Mouse (Mus musculus): ENCODE results near the gene Prpf4b. TPM values are rescaled to one million over a fixed set of nuclear protein-coding genes. Genes with fewer than 3 reads are reported as not detected.
"Not testable (repeated sequence)": the region's sequence is repeated elsewhere in the genome, so short reads cannot be mapped to it uniquely, and the experiment has no call there.

Gene Prpf4b
- polyA plus RNA-seq, 1 experiment from 2014 or later, result 29.1 TPM

DNA sequence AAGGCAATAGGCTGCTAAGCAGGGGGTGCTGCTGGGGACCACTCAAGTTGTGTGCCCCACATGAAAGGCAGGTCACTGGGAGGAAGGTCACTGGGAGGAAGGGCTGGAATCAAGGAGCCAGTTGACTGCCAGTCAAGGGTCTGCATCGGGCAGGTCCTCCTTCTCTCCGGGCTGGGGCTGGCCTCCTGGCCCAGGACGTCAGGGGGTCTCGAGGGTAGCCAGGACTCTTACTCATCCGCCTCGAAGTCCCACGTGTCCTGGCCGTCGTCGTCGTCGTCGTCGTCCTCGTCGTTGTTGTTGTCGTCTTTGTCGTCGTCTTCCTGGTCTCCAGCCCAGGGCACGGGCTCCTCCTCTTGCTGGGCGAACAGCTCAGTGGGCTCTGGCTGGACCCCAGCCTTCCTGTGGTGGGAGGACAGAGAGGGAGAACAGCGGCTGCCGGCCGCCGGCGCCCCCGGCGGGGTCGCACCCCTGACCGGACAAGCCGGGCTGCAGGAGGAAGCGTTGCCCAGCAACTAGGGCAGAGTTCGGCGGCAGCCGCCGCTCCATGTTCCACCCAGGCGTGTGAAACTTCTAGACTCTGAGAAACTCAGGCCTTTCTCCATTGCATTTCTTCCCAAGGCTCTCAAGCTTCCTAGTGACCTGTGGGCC is 41.5 kb downstream of the Prpf4b start:
- H3K4me3 ChIP-seq (ENCODE audit: low read depth, low read length), result peak overlapping the region; percentile 34
- H3K27me3 ChIP-seq (ENCODE audit: control insufficient read depth, insufficient read depth, low read depth, low read length), result 0 out of 2 replicates have a peak, but pooled peaks cover 2% of the 10 kb centered on the region
- no peaks in the 10 kb centered on the region for H3K9me3 ChIP-seq (replicated peaks; ENCODE audit: control insufficient read depth, low read length)
- no peak overlapping the region for H3K27ac ChIP-seq (ENCODE audit: low read length)
- peak overlapping the region; percentile 47 for H3K4me2 ChIP-seq (ENCODE audit: low read depth, low read length)
- ATAC-seq (ENCODE audit: low read depth), result no peak
- H3K9ac ChIP-seq (ENCODE audit: low read depth, low read length), result no peak overlapping the region
- 32% methylated on average over 37 of the region's 37 CpGs for WGBS (ENCODE audit: insufficient replicate concordance)
- no peaks in the 10 kb centered on the region for H3K36me3 ChIP-seq (ENCODE audit: control insufficient read depth, insufficient read depth)
- no peaks in the 10 kb centered on the region for H3K4me1 ChIP-seq (ENCODE audit: control insufficient read depth, low read depth, low read length)

- Histone ChIP-seq H3K9ac (ENCODE audit: low read depth, low read length) (no peak within 1 kb of the TSS), H3K4me3 (ENCODE audit: low read depth, low read length) (no peak within 1 kb of the TSS), H3K4me2 (ENCODE audit: low read depth, low read length) (no peak within 1 kb of the TSS), H3K4me1 (ENCODE audit: control insufficient read depth, low read depth, low read length) (no peaks in the 10 kb centered on the region), H3K27me3 (ENCODE audit: control insufficient read depth, insufficient read depth, low read depth, low read length) (no peaks in the 10 kb centered on the region), H3K27ac (ENCODE audit: low read length) (no peak within 1 kb of the TSS), H3K36me3 (ENCODE audit: control insufficient read depth, insufficient read depth) (no peaks in the 10 kb centered on the region), H3K9me3 (replicated peaks; ENCODE audit: control insufficient read depth, low read length) (no peaks in the 10 kb centered on the region)
- no peak for ATAC-seq (ENCODE audit: low read depth)
- 55% methylated on average over 4 of the region's 4 CpGs for WGBS (ENCODE audit: insufficient replicate concordance)
Observed at GRCm38 (mm10) chr13:34924210-34924609, 49.1 kb downstream of the Prpf4b start, which contains the start of the genes Fam217a and 4933417A18Rik. Gene Fam217a, minus strand, starts transcription at chr13:34924310. Gene 4933417A18Rik, plus strand, starts transcription at chr13:34924409.

GRCm38 (mm10) chr13:34934931-34935644 is 60.0 kb downstream of the Prpf4b start:
- no peak overlapping the region for H3K9ac ChIP-seq (ENCODE audit: low read depth, low read length)
- H3K27ac ChIP-seq (ENCODE audit: low read length), result no peak overlapping the region
- H3K9me3 ChIP-seq (replicated peaks; ENCODE audit: control insufficient read depth, low read length), result no peaks in the 10 kb centered on the region
- H3K36me3 ChIP-seq (ENCODE audit: control insufficient read depth, insufficient read depth), result no peaks in the 10 kb centered on the region
- H3K27me3 ChIP-seq (ENCODE audit: control insufficient read depth, insufficient read depth, low read depth, low read length), result no peaks in the 10 kb centered on the region
- ATAC-seq (ENCODE audit: low read depth), result no peak
- no peaks in the 10 kb centered on the region for H3K4me1 ChIP-seq (ENCODE audit: control insufficient read depth, low read depth, low read length)
- H3K4me3 ChIP-seq (ENCODE audit: low read depth, low read length), result no peak overlapping the region
- no peak overlapping the region for H3K4me2 ChIP-seq (ENCODE audit: low read depth, low read length)
- 62% methylated on average over 10 of the region's 10 CpGs for WGBS (ENCODE audit: insufficient replicate concordance)

DNA sequence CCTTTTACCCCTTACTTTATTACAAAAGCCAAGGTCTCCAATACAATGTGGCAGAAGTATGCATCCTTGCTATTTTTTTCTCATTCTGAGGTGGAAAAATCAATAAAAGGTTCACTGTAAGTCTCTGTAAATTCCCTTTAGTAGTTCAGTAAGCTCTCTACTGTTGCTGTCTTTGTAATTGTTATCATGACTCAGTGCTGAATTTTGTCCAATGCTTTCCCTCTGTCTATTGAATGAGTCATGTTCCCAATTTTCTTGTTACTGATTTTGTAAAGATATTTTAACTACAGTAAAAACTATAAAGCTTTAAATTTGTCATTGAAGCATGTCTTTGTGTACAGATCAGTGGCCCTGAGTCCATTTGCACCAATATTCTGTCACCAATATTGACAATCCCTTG is 67.3 kb downstream of the Prpf4b start:
- no peak overlapping the region for H3K27ac ChIP-seq (ENCODE audit: low read length)
- ATAC-seq (ENCODE audit: low read depth), result no peak
- H3K9ac ChIP-seq (ENCODE audit: low read depth, low read length), result no peak overlapping the region
- H3K4me3 ChIP-seq (ENCODE audit: low read depth, low read length), result no peak overlapping the region
- no peaks in the 10 kb centered on the region for H3K27me3 ChIP-seq (ENCODE audit: control insufficient read depth, insufficient read depth, low read depth, low read length)
- no peaks in the 10 kb centered on the region for H3K36me3 ChIP-seq (ENCODE audit: control insufficient read depth, insufficient read depth)
- H3K4me1 ChIP-seq (ENCODE audit: control insufficient read depth, low read depth, low read length), result no peaks in the 10 kb centered on the region
- no peaks in the 10 kb centered on the region for H3K9me3 ChIP-seq (replicated peaks; ENCODE audit: control insufficient read depth, low read length)
- no peak overlapping the region for H3K4me2 ChIP-seq (ENCODE audit: low read depth, low read length)

DNA sequence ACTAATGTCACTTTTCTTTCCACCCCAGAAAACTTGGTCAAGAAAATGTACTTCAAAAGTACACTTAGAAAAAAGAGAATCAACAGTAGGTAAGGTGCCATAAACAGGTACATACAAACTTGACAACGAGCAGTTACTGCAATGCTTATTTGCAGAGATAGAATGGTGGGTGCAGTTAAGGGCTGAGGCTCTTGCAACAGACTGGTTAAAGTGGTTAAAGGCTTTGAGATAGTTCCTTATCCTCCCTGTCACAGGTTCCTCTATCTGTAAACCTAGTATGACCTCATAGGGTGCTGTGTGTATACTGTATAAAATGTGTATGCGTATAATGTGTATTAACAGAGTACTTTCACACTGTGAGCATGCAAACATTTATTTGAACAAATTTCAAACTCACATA is 76.3 kb downstream of the Prpf4b start:
- not testable (repeated sequence) for H3K9ac ChIP-seq (ENCODE audit: low read depth, low read length); H3K4me2 ChIP-seq (ENCODE audit: low read depth, low read length); H3K9me3 ChIP-seq (replicated peaks; ENCODE audit: control insufficient read depth, low read length); H3K27me3 ChIP-seq (ENCODE audit: control insufficient read depth, insufficient read depth, low read depth, low read length); H3K4me3 ChIP-seq (ENCODE audit: low read depth, low read length); H3K27ac ChIP-seq (ENCODE audit: low read length); ATAC-seq (ENCODE audit: low read depth); H3K4me1 ChIP-seq (ENCODE audit: control insufficient read depth, low read depth, low read length); H3K36me3 ChIP-seq (ENCODE audit: control insufficient read depth, insufficient read depth)
- WGBS (ENCODE audit: insufficient replicate concordance), result 30% methylated on average over 2 of the region's 2 CpGs

Other genes starting within 250 kb of the Prpf4b start
- 13.7 and 18.3 TPM in 2 replicates for gene Pxdc1, start 221.8 kb upstream of the Prpf4b start, polyA plus RNA-seq (2015; fragmentation: Nextera tagmentation; extraction: Ambion mirVana)
- 0.09 and 0.22 TPM in 2 replicates for gene Fam50b, start 140.5 kb upstream of the Prpf4b start, polyA plus RNA-seq (2015; fragmentation: Nextera tagmentation; extraction: Ambion mirVana)
- gene Fam217a, start 49.0 kb downstream of the Prpf4b start, polyA plus RNA-seq (2015; fragmentation: Nextera tagmentation; extraction: Ambion mirVana), result 0.16 and 0.18 TPM in 2 replicates
- gene 4933417A18Rik, start 49.1 kb downstream of the Prpf4b start, polyA plus RNA-seq (2015; fragmentation: Nextera tagmentation; extraction: Ambion mirVana), result not detected in 2 replicates
- gene Eci3, start 88.5 kb downstream of the Prpf4b start, polyA plus RNA-seq (2015; fragmentation: Nextera tagmentation; extraction: Ambion mirVana), result 0.06 and 0.09 TPM in 2 replicates
- 46.4 and 48.7 TPM in 2 replicates for gene Eci2, start 151.8 kb downstream of the Prpf4b start, polyA plus RNA-seq (2015; fragmentation: Nextera tagmentation; extraction: Ambion mirVana)